ENCODE assay signal across 8 mouse cellular contexts in genomic region chr11:43263548-43264218, GRCm38 (mm10).
DNase-seq lines count a peak whose midpoint lies in the region; ATAC-seq and TF ChIP-seq lines count a peak whose summit lies in the region.

No protein-coding gene starts in this region.

- H3K36me3 ChIP-seq in kidney, postnatal 0 days (ENCODE audit: insufficient read depth, low read length): no peaks in the 10 kb centered on the region
- H3K36me3 ChIP-seq in liver, embryonic 14.5 days (replicated peaks; ENCODE audit: control insufficient read depth, insufficient read depth, low read depth): no peaks in the 10 kb centered on the region

- no peak overlapping the region for H3K4me3 ChIP-seq in kidney, postnatal 0 days (replicated peaks; ENCODE audit: low read depth, low read length)
- H3K4me3 ChIP-seq in liver, embryonic 14.5 days (ENCODE audit: insufficient read depth in 1 of 2, low read depth in 2 of 2, low read length in 2 of 2): no peak overlapping the region

- H3K27ac ChIP-seq in kidney, postnatal 0 days: no peak overlapping the region
- no peak overlapping the region for H3K27ac ChIP-seq in liver, embryonic 14.5 days

- TF ChIP-seq CTCF in kidney, postnatal 0 days (IDR thresholded peaks at IDR 0.05; ENCODE audit: low read depth): peak; percentile 95
- TF ChIP-seq CTCF in liver, embryonic 14.5 days (IDR thresholded peaks at IDR 0.05; ENCODE audit: low read depth): peak; percentile 72

- peak; percentile 57 for ATAC-seq in kidney, postnatal 0 days (replicated peaks; ENCODE audit: low FRiP score, low read depth)
- no peak for ATAC-seq in liver, embryonic 14.5 days (ENCODE audit: insufficient read depth)
- no peak for ATAC-seq in erythroblast, adult 5-6 weeks (replicated peaks; ENCODE audit: low FRiP score, poor library complexity, severe bottlenecking)

- no peak for TF ChIP-seq EP300 in liver, embryonic 14.5 days (IDR thresholded peaks at IDR 0.05; ENCODE audit: low read depth)

- H3K4me1 ChIP-seq in kidney, postnatal 0 days (replicated peaks; ENCODE audit: insufficient read depth, low read length): no peaks in the 10 kb centered on the region
- no peaks in the 10 kb centered on the region for H3K4me1 ChIP-seq in liver, embryonic 14.5 days (replicated peaks; ENCODE audit: control insufficient read depth in 2 of 2, insufficient read depth in 2 of 2, low read length in 1 of 2)

- H3K4me2 ChIP-seq in kidney, postnatal 0 days (ENCODE audit: low read length): no peak overlapping the region
- no peak overlapping the region for H3K4me2 ChIP-seq in liver, embryonic 14.5 days (ENCODE audit: low read depth)

- peak; percentile 26 for DNase-seq in 416B (ENCODE audit: low read depth)
- DNase-seq in Muller cell, postnatal 12 days (ENCODE audit: inconsistent ontology term): peak; percentile 28
- DNase-seq in cerebellum, postnatal 14 days: peak; percentile 87
- peak; percentile 65 to 79 for DNase-seq in frontal cortex, postnatal 36 days (ENCODE audit: low spot score in 2 of 2)
- peak; percentile 87 for DNase-seq in kidney, postnatal 0 days (ENCODE audit: low spot score)
- DNase-seq in liver, embryonic 14.5 days (ENCODE audit: low read depth in 3 of 3, low spot score in 3 of 3): no peak
- DNase-seq in retina, postnatal 1 day: peak; percentile 68

- no peak overlapping the region for H3K9ac ChIP-seq in kidney, postnatal 0 days (ENCODE audit: low read depth, low read length)
- H3K9ac ChIP-seq in liver, embryonic 14.5 days (replicated peaks): no peak overlapping the region

- no peaks in the 10 kb centered on the region for H3K27me3 ChIP-seq in kidney, postnatal 0 days (ENCODE audit: insufficient read depth, low read length)
- no peaks in the 10 kb centered on the region for H3K27me3 ChIP-seq in liver, embryonic 14.5 days (ENCODE audit: control insufficient read depth, insufficient read depth, low read length)

- 33% methylated on average over 3 of the region's 3 CpGs for WGBS in kidney, postnatal 0 days
- WGBS in liver, embryonic 14.5 days (ENCODE audit: insufficient replicate concordance): 36% methylated on average over 3 of the region's 3 CpGs

- H3K9me3 ChIP-seq in kidney, postnatal 0 days (replicated peaks; ENCODE audit: low read length): no peaks in the 10 kb centered on the region
- H3K9me3 ChIP-seq in liver, embryonic 14.5 days (ENCODE audit: control insufficient read depth, low read length): no peaks in the 10 kb centered on the region

Comparison
In these comparisons a context has a peak if more than half of its experiments do, and no peak if none do; other contexts are left out.
1. DNase-seq: peak in 416B (single experiment), Muller cell, postnatal 12 days (single experiment), cerebellum, postnatal 14 days (2 of 2), frontal cortex, postnatal 36 days (2 of 2), kidney, postnatal 0 days (single experiment) and retina, postnatal 1 day (single experiment); none in liver, embryonic 14.5 days (0 of 3).